Mouse (Mus musculus): ENCODE data around the gene Rasgef1b. TPM values are rescaled to one million over a fixed set of nuclear protein-coding genes. Genes with fewer than 3 reads are reported as not detected.

Gene Rasgef1b
- total RNA-seq (2018; cell fraction: chromatin; rRNA removed): 1,000 to 10,000 TPM in 11 of 26 experiments, 100 to 1,000 TPM in 15; 267 to 4,717 (median 873) TPM
- total RNA-seq (2018; cell fraction: cytosol; rRNA removed): 1,000 to 10,000 TPM in 4 of 26 experiments, 100 to 1,000 TPM in 22; 149 to 1,942 (median 299) TPM
- total RNA-seq (2018; cell fraction: nucleus; rRNA removed): 1,000 to 10,000 TPM in 12 of 26 experiments, 100 to 1,000 TPM in 14; 207 to 3,068 (median 682) TPM
- polyA plus RNA-seq (2018): 71.5 to 160 TPM (median 124 TPM) in 3 replicates

- Histone ChIP-seq H3K4me3 (ENCODE audit: inconsistent target) (no peak within 1 kb of the TSS), H3K79me2 (ENCODE audit: inconsistent target) (no peaks in the 10 kb centered on the region), H3K36me3 (ENCODE audit: inconsistent target) (no peaks in the 10 kb centered on the region), H3K27ac (no peak within 1 kb of the TSS)
- under 1% methylated on average over 52 of the region's 53 CpGs for WGBS (ENCODE audit: missing documents)
Measured at GRCm38 (mm10) chr5:99728649-99729212, at the start of gene Rasgef1b. TSS of gene Rasgef1b (minus strand) at chr5:99729065.

- Histone ChIP-seq H3K79me2 (ENCODE audit: inconsistent target) (no peaks in the 10 kb centered on the region), H3K4me3 (ENCODE audit: inconsistent target) (no peak overlapping the region), H3K27ac (no peak overlapping the region), H3K36me3 (ENCODE audit: inconsistent target) (no peaks in the 10 kb centered on the region)
- WGBS (ENCODE audit: missing documents): 91% methylated on average over 16 of the region's 16 CpGs
Measured at GRCm38 (mm10) chr5:99775342-99775741, 46.5 kb upstream of the Rasgef1b start.

GRCm38 (mm10) chr5:99773265-99773664 is 44.4 kb upstream of the Rasgef1b start:
- Histone ChIP-seq H3K79me2 (ENCODE audit: inconsistent target) (no peaks in the 10 kb centered on the region), H3K36me3 (ENCODE audit: inconsistent target) (no peaks in the 10 kb centered on the region), H3K27ac (no peak overlapping the region), H3K4me3 (ENCODE audit: inconsistent target) (no peak overlapping the region)
- WGBS (ENCODE audit: missing documents): 85% methylated on average over 9 of the region's 9 CpGs

- WGBS (ENCODE audit: missing documents): 95% methylated on average over 3 of the region's 3 CpGs
- Histone ChIP-seq H3K27ac (no peak overlapping the region), H3K79me2 (ENCODE audit: inconsistent target) (no peaks in the 10 kb centered on the region), H3K4me3 (ENCODE audit: inconsistent target) (no peak overlapping the region), H3K36me3 (ENCODE audit: inconsistent target) (no peaks in the 10 kb centered on the region)
Measured at GRCm38 (mm10) chr5:99764246-99764645, 35.4 kb upstream of the Rasgef1b start.

DNA sequence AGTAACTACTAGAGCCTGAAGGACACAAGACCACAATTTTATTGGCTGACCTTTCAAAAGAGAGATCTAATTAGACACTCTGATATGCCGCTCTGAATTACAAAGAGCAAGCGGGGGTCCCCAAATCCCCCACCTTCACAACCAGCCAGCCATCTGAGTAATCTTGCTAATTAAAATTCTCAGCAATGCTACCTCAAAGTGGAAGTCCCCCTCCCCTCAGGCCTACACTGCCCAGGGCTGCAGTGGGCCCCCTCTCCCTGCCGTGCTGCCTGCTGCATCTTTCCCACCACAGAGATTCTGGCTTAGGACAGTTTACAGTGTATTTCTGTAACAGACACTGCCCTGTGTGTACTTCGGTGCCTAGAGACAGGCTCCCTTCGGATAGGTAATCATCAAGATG is 30.0 kb upstream of the Rasgef1b start:
- WGBS (ENCODE audit: missing documents): 82% methylated on average over 5 of the region's 5 CpGs
- no peaks in the 10 kb centered on the region for H3K36me3 ChIP-seq (ENCODE audit: inconsistent target)
- no peak overlapping the region for H3K4me3 ChIP-seq (ENCODE audit: inconsistent target)
- H3K79me2 ChIP-seq (ENCODE audit: inconsistent target): no peaks in the 10 kb centered on the region
- no peak overlapping the region for H3K27ac ChIP-seq

GRCm38 (mm10) chr5:99753843-99754242 is 25.0 kb upstream of the Rasgef1b start:
- Histone ChIP-seq H3K27ac (no peak overlapping the region), H3K4me3 (ENCODE audit: inconsistent target) (no peak overlapping the region), H3K36me3 (ENCODE audit: inconsistent target) (no peaks in the 10 kb centered on the region), H3K79me2 (ENCODE audit: inconsistent target) (no peaks in the 10 kb centered on the region)
- WGBS (ENCODE audit: missing documents): 89% methylated on average over 12 of the region's 12 CpGs

DNA sequence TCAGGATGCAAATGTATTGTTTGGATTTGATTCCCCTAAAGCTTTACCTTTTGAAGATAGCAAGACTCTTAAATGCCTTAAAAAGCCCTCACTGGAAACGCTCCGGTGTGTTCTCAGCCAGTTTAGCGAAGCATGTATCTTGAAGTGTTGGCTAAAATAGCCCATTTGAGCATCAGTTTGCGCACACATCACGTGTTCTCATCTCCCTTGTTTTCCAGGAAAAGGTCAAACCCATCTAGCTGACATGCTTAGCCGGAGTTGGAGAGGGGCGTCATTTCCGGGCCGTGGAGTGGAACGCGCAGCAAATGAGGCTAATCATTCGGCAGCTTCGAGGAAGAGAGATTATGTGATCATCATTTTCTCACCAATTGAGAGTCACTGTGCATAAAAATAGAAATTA is 24.5 kb upstream of the Rasgef1b start:
- Histone ChIP-seq H3K4me3 (ENCODE audit: inconsistent target) (no peak overlapping the region), H3K27ac (no peak overlapping the region), H3K36me3 (ENCODE audit: inconsistent target) (no peaks in the 10 kb centered on the region), H3K79me2 (ENCODE audit: inconsistent target) (no peaks in the 10 kb centered on the region)
- WGBS (ENCODE audit: missing documents): 92% methylated on average over 13 of the region's 13 CpGs

- H3K4me3 ChIP-seq (ENCODE audit: inconsistent target): no peak overlapping the region
- 89% methylated on average over 5 of the region's 5 CpGs for WGBS (ENCODE audit: missing documents)
- H3K79me2 ChIP-seq (ENCODE audit: inconsistent target): no peaks in the 10 kb centered on the region
- H3K36me3 ChIP-seq (ENCODE audit: inconsistent target): no peaks in the 10 kb centered on the region
- H3K27ac ChIP-seq: no peak overlapping the region
Measured at GRCm38 (mm10) chr5:99752670-99753231, 23.9 kb upstream of the Rasgef1b start.

DNA sequence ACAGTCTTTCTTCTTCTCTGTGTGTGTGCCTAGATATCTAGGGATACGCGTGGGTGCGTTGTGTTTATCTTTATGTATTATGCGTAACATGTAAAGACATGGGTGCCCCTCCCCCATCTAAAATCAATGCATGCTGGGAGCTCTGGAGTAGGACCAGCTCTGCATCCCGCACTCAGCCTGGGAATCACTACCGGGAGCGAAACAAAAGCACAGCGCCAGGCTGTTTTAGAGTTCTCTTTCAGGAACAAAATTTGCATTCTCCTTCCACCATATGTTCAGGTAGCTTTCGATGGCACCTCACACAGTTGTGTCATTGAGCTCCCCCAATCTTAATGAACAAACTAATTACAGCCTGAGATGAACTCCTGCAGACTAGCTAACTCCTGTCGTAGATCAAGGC is 19.6 kb upstream of the Rasgef1b start:
- WGBS (ENCODE audit: missing documents): 90% methylated on average over 10 of the region's 10 CpGs
- Histone ChIP-seq H3K36me3 (ENCODE audit: inconsistent target) (no peaks in the 10 kb centered on the region), H3K79me2 (ENCODE audit: inconsistent target) (no peaks in the 10 kb centered on the region), H3K4me3 (ENCODE audit: inconsistent target) (no peak overlapping the region), H3K27ac (no peak overlapping the region)

DNA sequence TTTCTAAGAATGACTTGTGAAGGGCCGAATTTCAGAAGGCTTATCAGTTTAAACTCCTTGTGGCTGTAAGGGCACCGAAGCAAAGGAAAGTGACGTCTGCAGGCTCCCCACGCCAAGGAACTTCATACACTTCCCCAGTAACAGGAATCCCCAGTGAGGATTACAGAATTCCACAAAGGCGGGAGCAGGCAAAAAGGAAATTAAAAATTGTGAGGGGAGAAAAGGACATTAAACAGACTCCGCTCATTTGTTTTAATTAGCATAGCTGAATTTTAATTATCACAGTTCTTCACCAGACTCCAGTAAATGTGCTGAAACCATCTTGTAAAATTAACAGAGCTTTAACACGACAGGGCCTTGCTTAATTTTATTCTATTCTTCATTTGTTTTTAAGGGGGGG is 17.2 kb upstream of the Rasgef1b start:
- Histone ChIP-seq H3K79me2 (ENCODE audit: inconsistent target) (no peaks in the 10 kb centered on the region), H3K4me3 (ENCODE audit: inconsistent target) (no peak overlapping the region), H3K27ac (no peak overlapping the region), H3K36me3 (ENCODE audit: inconsistent target) (no peaks in the 10 kb centered on the region)
- WGBS (ENCODE audit: missing documents): 83% methylated on average over 7 of the region's 7 CpGs

- Histone ChIP-seq H3K36me3 (ENCODE audit: inconsistent target) (no peaks in the 10 kb centered on the region), H3K27ac (no peak overlapping the region), H3K79me2 (ENCODE audit: inconsistent target) (no peaks in the 10 kb centered on the region), H3K4me3 (ENCODE audit: inconsistent target) (no peak overlapping the region)
- 90% methylated on average over 7 of the region's 7 CpGs for WGBS (ENCODE audit: missing documents)
Measured at GRCm38 (mm10) chr5:99742874-99743273, 14.0 kb upstream of the Rasgef1b start.

DNA sequence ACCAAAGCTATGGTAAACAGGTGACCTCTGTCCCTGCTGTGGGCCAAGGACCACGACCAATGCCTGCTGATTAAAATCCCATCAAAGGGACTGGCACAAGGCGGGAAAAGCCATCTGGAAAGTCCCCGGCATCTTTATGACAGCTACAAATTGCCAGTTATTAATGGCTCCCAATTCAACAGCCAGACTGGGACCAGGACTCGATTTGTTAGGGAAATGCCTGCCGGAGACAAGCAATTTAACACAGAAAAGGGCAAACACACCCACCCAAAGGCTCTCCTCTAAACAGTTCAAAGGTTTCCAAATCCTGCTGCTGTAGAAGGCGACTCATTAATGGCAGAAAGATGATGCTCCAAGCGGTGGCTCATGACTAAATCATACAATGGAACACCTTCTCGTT is 13.2 kb upstream of the Rasgef1b start:
- Histone ChIP-seq H3K36me3 (ENCODE audit: inconsistent target) (no peaks in the 10 kb centered on the region), H3K79me2 (ENCODE audit: inconsistent target) (no peaks in the 10 kb centered on the region), H3K4me3 (ENCODE audit: inconsistent target) (no peak overlapping the region), H3K27ac (no peak overlapping the region)
- WGBS (ENCODE audit: missing documents): 52% methylated on average over 8 of the region's 8 CpGs

DNA sequence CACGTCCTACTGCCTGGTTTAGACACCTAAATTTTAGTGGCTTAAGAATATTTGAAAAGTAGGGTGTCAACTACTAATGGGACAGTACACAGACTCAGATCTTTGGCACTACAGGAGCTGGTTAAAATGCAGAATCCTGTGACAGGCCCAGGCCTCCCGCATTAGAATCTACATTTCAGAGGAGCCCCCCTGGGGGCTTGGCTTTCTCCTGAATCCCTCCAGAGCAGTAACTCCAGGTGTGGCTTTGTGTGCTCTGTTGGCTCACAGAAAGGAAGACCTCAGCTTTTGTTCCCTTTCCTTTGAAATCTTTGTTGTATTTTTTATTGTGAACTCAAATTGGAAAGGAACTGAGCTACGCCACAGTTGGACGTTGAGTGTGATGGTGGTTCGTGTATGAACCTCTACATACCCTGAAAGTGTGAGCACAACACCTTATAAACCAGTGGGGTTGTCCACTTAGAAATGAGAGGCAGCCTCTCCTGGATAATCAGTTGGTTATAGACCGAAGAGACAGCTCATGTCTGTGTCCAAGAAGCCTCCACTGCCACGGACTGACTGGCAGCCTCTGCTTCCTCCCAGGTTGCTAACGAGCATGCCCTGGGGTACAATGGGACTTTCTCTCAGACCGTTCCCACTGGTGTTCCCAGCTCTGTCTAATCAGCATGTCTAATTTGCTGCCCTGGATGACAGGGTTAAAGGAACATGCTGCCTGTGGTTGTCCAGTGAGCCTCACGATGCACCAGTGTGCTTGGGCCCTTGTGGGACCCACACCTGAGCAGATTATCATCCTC is 9.3 kb upstream of the Rasgef1b start:
- H3K4me3 ChIP-seq (ENCODE audit: inconsistent target): no peak overlapping the region
- no peaks in the 10 kb centered on the region for H3K36me3 ChIP-seq (ENCODE audit: inconsistent target)
- WGBS (ENCODE audit: missing documents): 62% methylated on average over 10 of the region's 10 CpGs
- no peaks in the 10 kb centered on the region for H3K79me2 ChIP-seq (ENCODE audit: inconsistent target)
- no peak overlapping the region for H3K27ac ChIP-seq

- Histone ChIP-seq H3K4me3 (ENCODE audit: inconsistent target) (no peak overlapping the region), H3K36me3 (ENCODE audit: inconsistent target) (no peaks in the 10 kb centered on the region), H3K79me2 (ENCODE audit: inconsistent target) (no peaks in the 10 kb centered on the region), H3K27ac (no peak overlapping the region)
- no CpG with 5 or more reads among the region's 1 CpGs for WGBS (ENCODE audit: missing documents)
Measured at GRCm38 (mm10) chr5:99729931-99730330, 1.1 kb upstream of the Rasgef1b start.

GRCm38 (mm10) chr5:99729361-99729882 is 557 bp upstream of the Rasgef1b start:
- WGBS (ENCODE audit: missing documents): 9% methylated on average over 18 of the region's 18 CpGs

More at GRCm38 (mm10) chr5:99729361-99729882, 557 bp upstream of the Rasgef1b start:
- no peak overlapping the region for H3K4me3 ChIP-seq (ENCODE audit: inconsistent target)
- no peaks in the 10 kb centered on the region for H3K36me3 ChIP-seq (ENCODE audit: inconsistent target)
- no peaks in the 10 kb centered on the region for H3K79me2 ChIP-seq (ENCODE audit: inconsistent target)
- H3K27ac ChIP-seq: no peak overlapping the region

Data from macrophage (primary cell).